Mouse (Mus musculus) adrenal gland, postnatal 4 days (tissue): ENCODE data around the gene Cd300lb. TPM values are rescaled to one million over a fixed set of nuclear protein-coding genes. Genes with fewer than 3 reads are reported as not detected.

Experiments used
- DNase-seq, 2 experiments: peaks; one replicate each; pipeline ENCODE4 v3.0.0; 2021 to 2022; ENCODE audit warnings: low spot score in 2 of 2, mixed read lengths in 2 of 2
- total RNA-seq, 2 experiments: library from RNA; stranded (reverse); gene quantifications; 2 replicates each; pipeline ENCODE4 v1.2.3; 2021

Cd300lb gene
- total RNA-seq, 2 experiments from 2014 or later = 0.73 to 0.76 TPM

- DNase-seq = no peak
Measured at GRCm38 (mm10) chr11:114884380-114885100, 49.6 kb downstream of the Cd300lb start.

GRCm38 (mm10) chr11:114883251-114883789 is 50.9 kb downstream of the Cd300lb start:
- DNase-seq = no peak

- DNase-seq = no peak
Measured at GRCm38 (mm10) chr11:114880589-114880988, 53.6 kb downstream of the Cd300lb start.

GRCm38 (mm10) chr11:114880185-114880584 is 54.0 kb downstream of the Cd300lb start:
- DNase-seq = no peak

GRCm38 (mm10) chr11:114879666-114880065 is 54.5 kb downstream of the Cd300lb start:
- DNase-seq = no peak

- DNase-seq = peak in 1 of 2 experiments; percentile 34
Measured at GRCm38 (mm10) chr11:114877145-114877544, 57.0 kb downstream of the Cd300lb start.

GRCm38 (mm10) chr11:114876621-114877020 is 57.6 kb downstream of the Cd300lb start:
- no peak for DNase-seq

GRCm38 (mm10) chr11:114876176-114876575 is 58.0 kb downstream of the Cd300lb start:
- DNase-seq = no peak

GRCm38 (mm10) chr11:114875301-114875801 is 58.8 kb downstream of the Cd300lb start:
- no peak for DNase-seq

GRCm38 (mm10) chr11:114874226-114875145 is 59.7 kb downstream of the Cd300lb start:
- no peak for DNase-seq

- no peak for DNase-seq
Measured at GRCm38 (mm10) chr11:114873022-114873817, 61.0 kb downstream of the Cd300lb start.

Other genes starting within 250 kb of the Cd300lb start
- gene Dnaic2, start 207.0 kb downstream of the Cd300lb start, total RNA-seq = 1 to 10 TPM; 1.7 to 2.0 TPM
- 1 to 10 TPM in 1 of 2 experiments, under 1 TPM in 1; 0.99 to 1.6 TPM for gene Kif19a, start 169.0 kb downstream of the Cd300lb start, total RNA-seq
- under 1 TPM; 0.50 to 0.59 TPM for gene Btbd17, start 138.4 kb downstream of the Cd300lb start, total RNA-seq
- under 1 TPM in 1 of 2 experiments, not detected in 1; 0.36 TPM for gene Gpr142, start 135.5 kb downstream of the Cd300lb start, total RNA-seq
- gene Gprc5c, start 83.2 kb downstream of the Cd300lb start, total RNA-seq = 10 to 100 TPM; 17.6 to 41.1 TPM
- gene Cd300a, start 44.3 kb downstream of the Cd300lb start, total RNA-seq = 1 to 10 TPM; 1.9 to 3.3 TPM
- gene Cd300c, start 34.8 kb upstream of the Cd300lb start, total RNA-seq = not detected
- under 1 TPM; 0.42 to 0.54 TPM for gene Cd300ld, start 55.5 kb upstream of the Cd300lb start, total RNA-seq
- gene Cd300c2, start 67.5 kb upstream of the Cd300lb start, total RNA-seq = 1 to 10 TPM; 4.2 to 4.4 TPM
- gene Cd300ld2, start 81.8 kb upstream of the Cd300lb start, total RNA-seq = not detected
- under 1 TPM; 0.56 to 0.59 TPM for gene Cd300ld4, start 92.6 kb upstream of the Cd300lb start, total RNA-seq
- 1 to 10 TPM; 1.0 to 1.8 TPM for gene Cd300ld5, start 103.4 kb upstream of the Cd300lb start, total RNA-seq
- gene Cd300ld3, start 114.0 kb upstream of the Cd300lb start, total RNA-seq = 1 to 10 TPM; 4.8 TPM
- under 1 TPM; 0.20 to 0.48 TPM for gene Cd300e, start 127.8 kb upstream of the Cd300lb start, total RNA-seq
- gene Rab37, start 157.0 kb upstream of the Cd300lb start, total RNA-seq = 1 to 10 TPM; 2.1 to 2.5 TPM
- gene Cd300lf, start 199.6 kb upstream of the Cd300lb start, total RNA-seq = 1 to 10 TPM; 2.0 to 2.2 TPM
- 10 to 100 TPM; 28.9 to 37.6 TPM for gene Slc9a3r1, start 229.0 kb upstream of the Cd300lb start, total RNA-seq